Mouse (Mus musculus): Measurements from ENCODE around the gene St13.

The St13 gene

DNA sequence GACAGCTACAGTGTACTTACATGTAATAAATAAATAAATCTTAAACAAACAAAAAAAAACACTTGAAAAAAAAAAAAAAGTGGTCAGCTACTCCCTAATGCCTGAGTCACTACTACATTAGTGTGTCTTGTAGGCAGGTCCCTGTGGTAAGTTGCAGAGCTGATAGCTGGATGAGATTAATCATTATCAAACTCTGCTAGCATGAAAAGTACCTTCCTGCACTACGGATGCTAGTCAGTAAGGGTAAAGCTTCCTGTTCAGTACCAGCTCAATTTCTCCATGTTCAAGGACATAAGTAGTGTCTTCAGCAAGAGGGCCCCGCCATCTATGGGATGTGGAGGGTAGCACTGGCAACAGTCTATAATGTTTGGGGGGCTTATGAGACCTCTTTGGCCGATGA is 85.9 kb downstream of the St13 start:
- DNase-seq: no peak

Data from spleen, adult 18-20 months (tissue).